Mouse (Mus musculus): ENCODE results near the gene Med12l. TPM values are rescaled to one million over a fixed set of nuclear protein-coding genes. Genes with fewer than 3 reads are reported as not detected.

Med12l gene
- polyA plus RNA-seq, 1 experiment from 2014 or later = 3.6 TPM

GRCm38 (mm10) chr3:58993619-58994018, 12.0 kb upstream of the Med12l start:
- Histone ChIP-seq H3K27me3 (no peaks in the 10 kb centered on the region), H3K36me3 (no peaks in the 10 kb centered on the region), H3K9ac (no peak overlapping the region), H3K4me1 (no peaks in the 10 kb centered on the region), H3K4me2 (replicated peaks) (no peak overlapping the region), H3K9me3 (no peaks in the 10 kb centered on the region), H3K27ac (no peak overlapping the region), H3K4me3 (no peak overlapping the region)
- WGBS = 90% methylated on average over 3 of the region's 3 CpGs
- ATAC-seq (ENCODE audit: insufficient number of reproducible peaks, insufficient read depth, low FRiP score, low TSS enrichment) = no peak

GRCm38 (mm10) chr3:59003756-59004155, 1.9 kb upstream of the Med12l start:
- WGBS = 72% methylated on average over 5 of the region's 5 CpGs
- Histone ChIP-seq H3K27ac (no peak overlapping the region), H3K36me3 (no peaks in the 10 kb centered on the region), H3K27me3 (0 out of 2 replicates have a peak, but pooled peaks cover 9% of the 10 kb centered on the region), H3K9me3 (no peaks in the 10 kb centered on the region), H3K4me1 (peaks cover 7% of the 10 kb centered on the region), H3K4me2 (replicated peaks) (no peak overlapping the region), H3K9ac (no peak overlapping the region), H3K4me3 (no peak overlapping the region)
- no peak for ATAC-seq (ENCODE audit: insufficient number of reproducible peaks, insufficient read depth, low FRiP score, low TSS enrichment)

- WGBS = under 1% methylated on average over 74 of the region's 83 CpGs
- Histone ChIP-seq H3K4me3 (peak overlapping the region; percentile 79), H3K36me3 (no peaks in the 10 kb centered on the region), H3K27ac (peak overlapping the region; percentile 95), H3K27me3 (0 out of 2 replicates have a peak, but pooled peaks cover 9% of the 10 kb centered on the region), H3K4me2 (replicated peaks) (peak overlapping the region; percentile 98), H3K9ac (peak overlapping the region; percentile 73), H3K4me1 (peaks cover 7% of the 10 kb centered on the region), H3K9me3 (no peaks in the 10 kb centered on the region)
- peak; percentile 54 for ATAC-seq (ENCODE audit: insufficient number of reproducible peaks, insufficient read depth, low FRiP score, low TSS enrichment)
Observed at GRCm38 (mm10) chr3:59005996-59006730, 538 bp downstream of the Med12l start.

- H3K27me3 ChIP-seq = 0 out of 2 replicates have a peak, but pooled peaks cover 9% of the 10 kb centered on the region
- H3K4me2 ChIP-seq (replicated peaks) = peak overlapping the region; percentile 98
- WGBS = under 1% methylated on average over 77 of the region's 77 CpGs
- peak overlapping the region; percentile 73 for H3K9ac ChIP-seq
- H3K4me1 ChIP-seq = peaks cover 7% of the 10 kb centered on the region
- H3K4me3 ChIP-seq = peak overlapping the region; percentile 79
- H3K36me3 ChIP-seq = no peaks in the 10 kb centered on the region
- H3K27ac ChIP-seq = peak overlapping the region; percentile 95
- H3K9me3 ChIP-seq = no peaks in the 10 kb centered on the region
- ATAC-seq (ENCODE audit: insufficient number of reproducible peaks, insufficient read depth, low FRiP score, low TSS enrichment) = peak; percentile 79
Observed at GRCm38 (mm10) chr3:59006731-59007441, 1.3 kb downstream of the Med12l start.

- WGBS = 88% methylated on average over 3 of the region's 3 CpGs
- Histone ChIP-seq H3K27ac (no peak overlapping the region), H3K36me3 (no peaks in the 10 kb centered on the region), H3K4me2 (replicated peaks) (no peak overlapping the region), H3K27me3 (0 out of 2 replicates have a peak, but pooled peaks cover 5% of the 10 kb centered on the region), H3K4me1 (peaks cover 1% of the 10 kb centered on the region; the same call in 1 of the 2 replicates), H3K9me3 (no peaks in the 10 kb centered on the region), H3K4me3 (no peak overlapping the region), H3K9ac (no peak overlapping the region)
- ATAC-seq (ENCODE audit: insufficient number of reproducible peaks, insufficient read depth, low FRiP score, low TSS enrichment) = no peak
Observed at GRCm38 (mm10) chr3:59010276-59010675, 4.7 kb downstream of the Med12l start.

- no peak for ATAC-seq (ENCODE audit: insufficient number of reproducible peaks, insufficient read depth, low FRiP score, low TSS enrichment)
- Histone ChIP-seq H3K36me3 (no peaks in the 10 kb centered on the region), H3K4me2 (replicated peaks) (no peak overlapping the region), H3K9ac (no peak overlapping the region), H3K27ac (no peak overlapping the region), H3K4me3 (no peak overlapping the region), H3K9me3 (no peaks in the 10 kb centered on the region), H3K4me1 (no peaks in the 10 kb centered on the region), H3K27me3 (no peaks in the 10 kb centered on the region)
- WGBS = 77% methylated on average over 4 of the region's 4 CpGs
Observed at GRCm38 (mm10) chr3:59015698-59016412, 10.2 kb downstream of the Med12l start.

GRCm38 (mm10) chr3:59016501-59016900, 10.9 kb downstream of the Med12l start:
- ATAC-seq (ENCODE audit: insufficient number of reproducible peaks, insufficient read depth, low FRiP score, low TSS enrichment) = no peak
- no peak overlapping the region for H3K9ac ChIP-seq
- H3K27ac ChIP-seq = no peak overlapping the region
- H3K36me3 ChIP-seq = no peaks in the 10 kb centered on the region
- H3K4me2 ChIP-seq (replicated peaks) = no peak overlapping the region
- 86% methylated on average over 9 of the region's 9 CpGs for WGBS
- no peak overlapping the region for H3K4me3 ChIP-seq
- no peaks in the 10 kb centered on the region for H3K27me3 ChIP-seq
- no peaks in the 10 kb centered on the region for H3K9me3 ChIP-seq
- H3K4me1 ChIP-seq = 0 out of 2 replicates have a peak, but pooled peaks cover 2% of the 10 kb centered on the region

- H3K4me2 ChIP-seq (replicated peaks) = no peak overlapping the region
- 60% methylated on average over 8 of the region's 8 CpGs for WGBS
- no peak for ATAC-seq (ENCODE audit: insufficient number of reproducible peaks, insufficient read depth, low FRiP score, low TSS enrichment)
- H3K4me3 ChIP-seq = no peak overlapping the region
- no peaks in the 10 kb centered on the region for H3K36me3 ChIP-seq
- no peaks in the 10 kb centered on the region for H3K27me3 ChIP-seq
- no peaks in the 10 kb centered on the region for H3K9me3 ChIP-seq
- peaks cover 12% of the 10 kb centered on the region; the same call in 1 of the 2 replicates for H3K4me1 ChIP-seq
- H3K9ac ChIP-seq = no peak overlapping the region
- no peak overlapping the region for H3K27ac ChIP-seq
Observed at GRCm38 (mm10) chr3:59021236-59021635, 15.6 kb downstream of the Med12l start.

- Histone ChIP-seq H3K36me3 (no peaks in the 10 kb centered on the region), H3K4me1 (peaks cover 12% of the 10 kb centered on the region; the same call in 1 of the 2 replicates), H3K9me3 (no peaks in the 10 kb centered on the region), H3K9ac (no peak overlapping the region), H3K27me3 (no peaks in the 10 kb centered on the region), H3K4me2 (replicated peaks) (no peak overlapping the region), H3K4me3 (no peak overlapping the region), H3K27ac (no peak overlapping the region)
- WGBS = 60% methylated on average over 2 of the region's 2 CpGs
- no peak for ATAC-seq (ENCODE audit: insufficient number of reproducible peaks, insufficient read depth, low FRiP score, low TSS enrichment)
Observed at GRCm38 (mm10) chr3:59022251-59022650, 16.6 kb downstream of the Med12l start.

GRCm38 (mm10) chr3:59022971-59023370, 17.3 kb downstream of the Med12l start:
- H3K27ac ChIP-seq = no peak overlapping the region
- WGBS = 95% methylated on average over 14 of the region's 14 CpGs
- peaks cover 12% of the 10 kb centered on the region; the same call in 1 of the 2 replicates for H3K4me1 ChIP-seq
- no peak overlapping the region for H3K4me3 ChIP-seq
- H3K4me2 ChIP-seq (replicated peaks) = no peak overlapping the region
- no peaks in the 10 kb centered on the region for H3K27me3 ChIP-seq
- H3K36me3 ChIP-seq = no peaks in the 10 kb centered on the region
- no peaks in the 10 kb centered on the region for H3K9me3 ChIP-seq
- H3K9ac ChIP-seq = no peak overlapping the region
- ATAC-seq (ENCODE audit: insufficient number of reproducible peaks, insufficient read depth, low FRiP score, low TSS enrichment) = no peak

GRCm38 (mm10) chr3:59024531-59025192, 19.0 kb downstream of the Med12l start:
- Histone ChIP-seq H3K36me3 (no peaks in the 10 kb centered on the region), H3K27ac (no peak overlapping the region), H3K4me1 (peaks cover 12% of the 10 kb centered on the region; the same call in 1 of the 2 replicates), H3K4me3 (no peak overlapping the region), H3K27me3 (no peaks in the 10 kb centered on the region), H3K4me2 (replicated peaks) (no peak overlapping the region), H3K9ac (no peak overlapping the region), H3K9me3 (no peaks in the 10 kb centered on the region)
- ATAC-seq (ENCODE audit: insufficient number of reproducible peaks, insufficient read depth, low FRiP score, low TSS enrichment) = no peak; the same call in 1 of the 2 replicates
- 40% methylated on average over 14 of the region's 14 CpGs for WGBS
